Mouse (Mus musculus) liver, postnatal 0 days (tissue): Measurements from ENCODE around the gene Sem1.

ENCODE experiments used
- CTCF ChIP-seq: sonication (generic); IDR thresholded peaks from 2 replicates; pipeline ENCODE4 v1.5.1; 2016; ENCODE audit warnings: antibody characterized with exemption, low read depth
- EP300 ChIP-seq: IDR thresholded peaks from 2 replicates; pipeline ENCODE4 v1.6.1; 2016; ENCODE audit warnings: antibody characterized with exemption, low read depth, mild to moderate bottlenecking

DNA sequence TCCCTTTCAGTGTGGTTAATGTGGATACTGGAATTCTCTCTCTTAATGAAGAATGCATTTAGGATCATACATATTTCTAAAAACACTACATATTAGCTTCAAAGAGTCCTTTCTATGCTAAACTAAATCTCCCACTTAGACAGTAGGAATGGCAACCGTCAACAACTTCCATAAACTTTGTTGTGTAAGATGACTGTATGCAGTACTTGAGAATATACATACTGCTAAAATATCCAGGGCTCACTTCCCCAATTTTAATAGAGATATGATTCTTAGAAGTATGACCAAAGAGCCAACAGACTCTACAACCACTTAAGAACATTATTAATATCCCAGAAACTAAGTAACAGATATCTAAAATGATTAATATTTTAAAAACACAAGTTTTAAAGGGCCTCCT, 20.8 kb downstream of the Sem1 start:
- TF ChIP-seq CTCF = no peak
- TF ChIP-seq EP300 = no peak
